Mouse (Mus musculus): ENCODE measurements at regions not wholly inside any gene's neighbourhood (a gene's known extent, or its start where the extent isn't known, plus 50 kb on each side); places are given as distances from the start of the nearest gene placed in this dataset.

DNA sequence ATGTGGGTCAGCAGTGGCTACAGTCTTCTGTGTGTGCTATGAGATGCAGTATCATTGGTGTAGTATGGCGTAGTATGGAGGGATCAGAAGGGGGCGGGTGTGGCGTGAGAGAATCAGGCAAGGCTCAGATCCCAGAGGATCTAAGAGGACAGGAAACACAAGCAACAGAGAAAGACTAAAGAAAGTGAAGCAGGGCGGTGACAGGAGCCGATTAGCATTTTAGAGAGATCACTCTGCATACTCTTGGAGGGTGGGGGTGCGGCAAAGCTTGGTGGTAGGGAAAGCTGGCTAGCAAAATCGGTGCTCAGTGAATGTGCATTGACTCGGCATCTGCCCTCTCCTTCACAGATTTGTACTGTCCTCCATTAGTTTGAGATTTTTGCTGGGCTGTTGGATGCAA is 93.1 kb upstream of the Mphosph6 start:
- DNase-seq = no peak

DNA sequence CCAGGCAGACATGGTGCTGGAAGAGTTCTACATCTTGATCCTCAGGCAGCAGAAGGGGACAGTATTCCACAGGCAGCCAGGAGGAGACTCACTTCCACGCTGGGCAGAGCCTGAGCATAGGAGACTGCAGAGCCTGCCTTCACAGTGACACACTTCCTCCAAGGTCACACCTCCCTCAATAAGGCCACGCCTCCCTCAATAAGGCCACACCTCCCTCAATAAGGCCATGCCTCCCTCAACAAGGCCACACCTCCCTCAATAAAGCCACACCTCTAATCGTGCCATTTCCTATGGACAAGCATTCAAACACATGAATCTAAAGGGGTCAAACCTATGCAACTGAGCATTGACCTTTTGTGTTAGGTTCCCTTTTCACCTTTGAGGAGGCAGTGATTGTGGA is 88.5 kb upstream of the Mphosph6 start:
- no peak for DNase-seq

DNA sequence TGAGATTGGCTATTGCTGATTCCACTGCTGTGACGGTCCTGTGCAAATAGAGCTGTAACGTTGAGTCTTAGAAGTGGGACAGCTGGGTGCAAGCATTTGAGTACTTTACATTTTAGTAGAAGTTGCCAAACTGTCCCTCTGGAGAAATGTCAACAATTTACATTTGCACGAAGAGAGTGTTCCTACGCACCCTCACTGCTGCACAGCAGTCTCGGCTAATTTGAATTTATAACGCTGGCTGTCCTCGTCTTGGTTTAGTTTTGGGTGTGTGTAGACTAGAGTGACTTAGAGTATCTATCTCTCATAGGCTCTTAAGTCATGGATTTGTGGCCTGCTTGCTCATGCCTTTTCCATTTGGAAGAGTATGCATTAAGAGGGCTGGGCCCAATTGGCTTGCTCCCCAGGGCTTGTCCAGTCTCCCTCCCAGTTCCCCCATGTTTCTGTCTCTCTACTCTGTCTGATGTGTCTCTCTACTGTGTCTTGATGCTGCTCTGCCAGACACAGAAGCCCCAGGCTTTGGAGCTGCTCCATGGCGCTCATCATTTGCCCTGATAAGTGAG is 79.8 kb upstream of the Mphosph6 start:
- no peak for DNase-seq

DNA sequence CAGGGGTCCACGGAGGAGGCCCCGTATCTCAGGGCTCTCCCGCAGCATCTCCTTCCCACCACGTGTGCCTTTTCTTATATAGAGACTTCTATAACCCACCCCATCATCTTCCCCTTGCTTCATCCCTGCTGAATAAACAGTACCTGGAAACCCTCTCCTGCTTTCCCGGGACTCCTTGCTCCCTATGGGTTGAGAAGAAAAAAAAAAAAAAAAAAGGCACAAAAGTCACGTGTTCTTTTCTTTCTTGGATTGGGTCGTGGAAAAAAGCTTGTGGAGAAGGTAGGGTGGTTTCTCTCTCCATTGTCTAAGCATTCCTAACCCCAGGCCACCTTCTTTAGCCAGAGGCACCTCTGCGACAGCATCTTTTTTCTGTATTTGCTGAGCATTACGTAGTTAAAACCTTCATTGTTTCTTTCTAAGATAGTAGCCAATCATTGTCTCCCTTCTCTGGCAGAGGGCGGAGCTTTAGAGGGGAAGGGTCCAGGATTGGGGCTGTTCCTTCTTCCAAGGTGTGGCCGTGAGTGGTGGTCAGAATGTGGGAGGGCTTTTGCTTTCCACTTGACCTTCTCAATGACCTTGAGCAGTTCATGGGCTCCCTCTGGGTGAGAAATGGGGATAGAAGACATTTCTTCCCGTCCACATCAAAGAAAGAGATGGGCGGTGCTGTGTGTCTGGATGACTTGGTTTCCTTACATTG is 78.7 kb upstream of the Mphosph6 start:
- no peak for DNase-seq

DNA sequence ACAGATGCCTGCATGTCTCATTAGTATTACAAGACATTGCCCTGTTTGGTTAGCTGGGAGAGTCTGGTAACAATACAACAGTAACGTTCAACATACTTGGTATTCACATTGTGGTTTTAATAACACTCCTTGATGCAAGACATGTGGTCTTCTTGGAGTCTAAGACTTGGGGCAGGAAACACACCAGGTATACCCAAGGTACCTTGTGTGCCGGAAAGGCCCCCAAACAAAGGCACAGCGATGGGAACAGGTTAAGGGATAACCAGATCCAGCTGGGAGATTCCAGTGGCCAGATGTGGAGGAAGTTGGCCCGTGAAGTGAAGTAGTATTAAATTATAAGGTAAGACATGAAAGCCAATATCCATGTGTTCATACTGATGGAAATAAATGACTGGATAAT is 71.9 kb upstream of the Mphosph6 start:
- no peak for DNase-seq

DNA sequence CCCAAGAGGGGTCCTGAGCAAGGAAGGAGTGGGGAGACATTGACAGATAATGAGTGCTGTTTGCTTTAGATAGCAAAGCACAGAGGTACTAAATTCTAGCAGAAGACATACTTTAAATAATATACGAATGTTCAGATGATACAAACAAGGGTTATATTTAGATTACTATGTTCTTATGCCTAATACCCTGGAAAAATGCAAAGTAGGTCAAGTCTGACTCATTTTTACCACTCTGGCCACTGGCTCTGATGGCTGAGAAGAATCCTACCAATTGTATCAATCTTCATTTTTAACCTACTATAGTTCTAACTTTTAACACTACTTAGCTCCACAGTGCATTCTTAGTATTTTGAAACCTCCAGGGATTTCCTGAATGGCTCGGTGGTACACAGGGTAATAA is 65.4 kb upstream of the Mphosph6 start:
- no peak for DNase-seq

DNA sequence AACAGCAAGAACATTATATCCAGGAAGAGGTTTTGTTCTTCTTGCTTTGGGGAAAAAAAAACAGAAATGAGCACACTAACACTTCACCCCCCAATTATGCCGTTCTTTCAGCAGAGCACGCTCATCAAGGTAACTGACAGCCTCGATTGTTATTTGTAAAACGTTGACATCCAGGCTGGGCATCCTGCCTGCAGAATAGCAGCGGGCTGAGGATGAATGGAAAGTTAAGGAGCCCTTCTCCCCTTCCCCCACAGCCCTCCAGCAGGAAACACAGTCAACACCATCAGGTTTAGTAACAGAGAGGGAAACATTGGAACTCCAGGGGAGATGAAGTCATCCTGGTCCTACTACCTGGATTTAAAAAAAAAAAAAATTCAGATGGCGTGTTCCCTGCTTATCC is 63.3 kb upstream of the Mphosph6 start:
- no peak for DNase-seq

DNA sequence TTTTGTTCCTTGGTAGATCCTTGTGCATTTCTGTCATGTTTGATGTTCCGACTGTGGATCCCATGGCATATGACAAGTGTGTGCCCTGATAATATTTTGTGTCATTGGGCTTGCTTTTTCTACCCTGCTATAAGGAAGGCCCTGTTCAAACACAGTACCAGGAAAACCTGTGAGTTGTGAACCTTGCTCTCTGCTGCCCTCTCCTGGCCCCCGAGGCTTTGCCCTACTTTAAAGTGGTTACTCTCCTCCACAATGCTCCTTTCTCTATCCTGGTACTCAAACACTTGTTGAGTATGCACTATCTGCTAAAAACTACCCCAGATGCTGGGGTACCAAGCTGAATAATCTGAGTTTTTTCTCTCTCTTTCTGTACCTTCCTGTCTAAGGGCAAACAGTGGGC is 62.1 kb upstream of the Mphosph6 start:
- DNase-seq = peak; percentile 37 to 71

DNA sequence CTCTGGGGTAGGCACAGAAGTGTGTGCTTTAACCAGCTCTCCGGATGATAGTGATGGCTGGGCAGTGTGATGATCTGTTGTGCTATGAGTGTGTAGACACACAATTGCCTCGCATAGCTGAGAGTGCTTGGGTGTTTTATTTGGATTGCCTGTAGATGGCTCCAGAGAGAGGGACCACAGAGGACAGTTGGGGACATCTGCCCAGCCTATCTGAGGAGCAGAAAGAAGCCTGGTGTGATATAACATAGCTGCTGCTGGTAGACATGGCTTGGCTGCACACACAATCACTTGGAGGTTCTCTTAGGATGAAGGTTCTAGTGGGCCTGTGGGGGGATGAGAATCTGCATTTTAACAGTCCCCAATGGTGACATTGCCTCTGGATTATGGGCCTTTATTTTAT is 60.6 kb upstream of the Mphosph6 start:
- peak in 1 of 2 experiments; percentile 6 for DNase-seq

DNA sequence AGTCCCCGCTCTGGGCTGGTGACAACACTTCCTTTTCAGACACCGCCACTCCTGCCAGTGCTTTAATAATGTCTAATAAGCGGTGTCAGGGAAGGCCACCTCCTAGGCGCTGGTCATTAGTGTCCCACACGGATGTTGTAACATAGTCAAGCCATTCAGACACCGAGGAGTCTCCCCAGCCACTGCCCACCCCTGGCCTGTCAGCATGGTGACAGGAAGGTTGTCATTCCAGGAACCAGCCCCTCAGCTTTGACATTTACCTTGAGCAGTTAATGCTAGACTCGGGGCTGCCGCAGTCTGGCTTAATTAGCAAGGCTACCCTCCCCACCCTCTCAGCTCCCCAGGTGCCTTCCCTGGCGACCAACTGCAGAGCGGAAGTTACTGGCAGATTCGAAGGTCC is 58.0 kb upstream of the Mphosph6 start:
- DNase-seq = no peak

DNA sequence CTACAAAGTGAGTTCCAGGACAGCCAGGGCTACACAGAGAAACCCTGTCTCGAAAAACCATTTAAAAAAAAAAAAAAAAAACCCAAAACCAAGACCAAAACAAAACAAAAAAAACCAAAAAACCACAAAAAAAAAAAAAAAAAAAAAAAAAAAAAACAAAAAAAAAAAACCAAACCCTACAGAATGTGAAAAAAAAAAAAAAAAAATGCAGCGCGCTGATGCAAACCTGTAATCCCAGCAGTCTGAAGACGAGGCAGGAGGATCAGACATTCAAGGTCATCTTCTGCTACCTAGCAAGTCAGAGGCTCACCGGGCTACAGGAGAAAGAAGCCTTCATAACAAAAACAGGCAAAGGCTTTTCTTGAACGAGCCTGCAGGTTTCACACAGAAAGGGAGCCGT is 57.4 kb upstream of the Mphosph6 start:
- no peak for DNase-seq

DNA sequence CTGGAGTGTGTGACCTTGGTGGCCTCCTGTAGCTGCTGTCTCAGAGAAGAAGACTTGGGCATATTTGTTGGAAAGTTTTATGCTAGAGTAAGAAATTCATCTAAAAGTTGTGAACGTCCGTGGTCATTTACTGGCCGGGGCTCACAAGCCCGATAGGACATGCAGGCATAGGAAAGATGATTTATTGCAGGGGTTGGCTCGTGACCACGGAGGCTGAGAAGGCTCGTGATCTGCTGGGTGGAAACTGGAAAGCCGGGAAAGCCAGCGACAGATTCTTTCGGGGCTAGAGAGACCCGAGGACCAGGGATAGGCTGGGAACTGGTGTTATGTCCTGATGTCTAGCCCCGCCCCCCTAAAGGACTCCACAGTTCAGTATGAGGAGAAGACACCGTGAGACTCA is 54.4 kb upstream of the Mphosph6 start:
- DNase-seq = no peak

DNA sequence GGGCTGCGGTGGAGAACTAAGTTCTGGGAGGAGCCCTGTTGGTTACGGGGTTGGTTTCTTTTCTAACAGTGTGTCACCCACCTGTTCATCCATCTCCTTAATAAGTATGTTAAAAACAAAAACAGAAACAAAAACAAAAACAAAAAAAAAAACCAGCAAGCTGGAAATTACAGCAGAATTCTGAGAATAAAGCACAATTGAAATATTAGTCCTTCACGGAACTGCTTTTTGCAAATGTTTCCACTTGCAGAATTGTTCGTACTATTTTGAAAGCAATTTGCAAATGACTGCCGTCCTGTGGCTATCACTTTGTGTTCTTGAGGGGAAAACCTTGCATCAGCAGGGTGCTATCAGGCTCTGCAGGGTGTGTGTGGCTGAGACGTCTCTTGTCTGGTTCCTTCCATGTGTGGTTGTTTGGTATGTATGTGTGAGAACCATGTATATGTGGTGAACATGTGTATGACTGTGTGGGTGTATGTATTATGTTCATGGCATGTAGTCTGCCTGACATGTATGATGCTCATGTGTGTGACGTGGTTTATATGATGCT is 53.3 kb upstream of the Mphosph6 start:
- DNase-seq = no peak

DNA sequence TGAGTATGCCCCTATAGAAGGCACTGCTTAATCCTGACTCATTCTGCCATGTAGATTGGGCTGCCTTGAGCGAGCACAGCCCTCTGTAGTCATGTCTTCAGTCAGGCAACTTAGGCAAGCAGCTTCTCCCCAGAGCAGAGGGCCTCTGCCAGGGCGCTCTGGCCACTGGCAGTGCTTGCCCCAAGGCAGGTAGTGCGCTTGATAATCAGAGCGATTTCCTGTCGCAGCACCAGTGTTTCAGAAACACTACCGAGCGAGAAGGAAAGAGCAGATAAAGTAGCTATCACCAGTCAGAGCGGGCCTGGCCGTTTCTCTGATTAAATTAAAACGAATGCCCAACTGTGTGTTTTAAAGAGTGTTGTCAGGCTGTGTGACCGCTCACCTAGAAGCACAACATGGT is 52.6 kb upstream of the Mphosph6 start:
- no peak for DNase-seq

DNA sequence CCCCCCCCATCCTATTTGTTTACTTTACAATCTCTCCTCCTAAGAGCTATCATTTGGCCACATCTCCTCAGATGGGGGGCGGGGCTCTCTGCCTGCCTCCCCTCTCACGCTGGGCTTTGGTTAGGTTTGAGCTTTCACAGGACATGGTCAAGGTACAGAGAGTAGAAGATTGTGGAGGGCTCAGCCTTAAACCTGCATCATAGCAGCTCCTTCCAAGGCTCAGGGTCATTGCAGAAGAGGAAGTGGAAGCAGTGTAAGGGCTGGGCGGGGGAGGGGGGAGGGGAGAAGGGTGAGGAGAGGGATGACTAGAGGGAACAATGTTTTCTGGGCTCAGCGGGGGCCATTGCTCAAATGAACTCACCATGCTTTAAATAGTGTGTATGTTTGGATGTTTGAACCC is 51.7 kb upstream of the Mphosph6 start:
- DNase-seq = no peak

DNA sequence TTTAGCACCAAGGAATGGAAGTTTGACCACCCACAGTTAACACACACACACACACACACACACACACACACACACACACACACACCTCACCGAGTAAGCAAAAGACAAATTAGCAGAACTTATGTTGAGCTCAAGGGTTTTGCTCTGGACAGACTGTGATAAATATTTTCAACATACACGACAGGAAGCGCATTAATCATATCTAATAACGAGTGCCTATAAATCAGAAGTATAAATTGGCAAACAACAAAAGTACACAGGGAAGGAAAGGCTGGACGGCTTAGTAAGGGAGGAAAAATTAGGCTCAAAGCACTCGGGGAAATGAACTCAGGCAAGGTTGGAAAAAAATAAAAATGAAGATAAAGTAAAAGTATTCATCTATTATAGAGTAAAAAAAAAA is 50.8 kb upstream of the Mphosph6 start:
- no peak for DNase-seq
